Mouse (Mus musculus) lung, adult 2 months (tissue): ENCODE measurements at regions not wholly inside any gene's neighbourhood (a gene's known extent, or its start where the extent isn't known, plus 50 kb on each side); places are given as distances from the start of the nearest gene placed in this dataset.

ENCODE experiments used
- CTCF ChIP-seq: fragments of 200-500 bp; IDR thresholded peaks from 2 replicates; pipeline ENCODE4 v1.5.1; 2011; ENCODE audit warnings: mild to moderate bottlenecking, low read length, control low read depth; ENCODE audit not compliant: insufficient read depth
- POLR2A ChIP-seq: fragments of 200-500 bp; IDR thresholded peaks from 2 replicates; pipeline ENCODE4 v1.6.1; 2011; ENCODE audit warnings: low read depth, mild to moderate bottlenecking, control low read depth, low read length, borderline replicate concordance; ENCODE audit errors: extremely low read depth

DNA sequence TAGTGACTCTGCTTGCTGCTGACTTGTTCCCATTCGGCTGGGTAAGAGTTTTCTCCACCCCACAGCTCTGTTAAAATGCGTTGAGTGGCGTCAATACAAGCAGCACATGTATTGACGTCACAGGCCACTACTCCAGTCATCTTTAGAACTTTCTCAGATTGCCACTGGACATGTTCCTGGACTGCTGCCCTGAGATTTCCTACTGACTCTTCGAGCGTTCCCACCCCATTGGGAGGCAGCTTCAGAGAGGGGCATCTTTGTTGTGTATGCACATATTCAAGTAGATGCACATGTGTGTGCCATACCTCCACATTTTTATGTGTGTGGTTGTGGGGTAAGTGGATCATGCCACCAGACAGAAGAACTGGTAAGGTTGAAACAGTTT is 202.2 kb upstream of the Mocs1 start:
- TF ChIP-seq POLR2A, result no peak
- no peak for TF ChIP-seq CTCF
